Mouse (Mus musculus): Measurements from ENCODE around the gene Bivm.

Bivm gene

GRCm38 (mm10) chr1:44173903-44174302 lies 55.1 kb downstream of the Bivm start:
- DNase-seq (ENCODE audit: low read depth, low spot score): peak; percentile 61

- no peak for DNase-seq (ENCODE audit: low read depth, low spot score)
Observed at GRCm38 (mm10) chr1:44178086-44178485, 59.3 kb downstream of the Bivm start.

- no peak for DNase-seq (ENCODE audit: low read depth, low spot score)
Observed at GRCm38 (mm10) chr1:44186396-44186795, 67.6 kb downstream of the Bivm start.

All from R1 (cell line).